Mouse (Mus musculus): ENCODE results near the gene Cdipt.

- TF ChIP-seq CTCF (conservative IDR thresholded peaks at IDR 0.05; ENCODE audit: low read length) (no peak), NANOG (IDR thresholded peaks at IDR 0.05; ENCODE audit: borderline replicate concordance, low read length) (no peak)
These were observed 31.8 kb downstream of the Cdipt start for GRCm38 (mm10) chr7:127007313-127008024.
